Mouse (Mus musculus) heart, embryonic 14.5 days (tissue): ENCODE results near the gene Msi2. TPM values are rescaled to one million over a fixed set of nuclear protein-coding genes. Genes with fewer than 3 reads are reported as not detected.

Source experiments
- ATAC-seq: fragments of 200-750 bp; cut with Nextera tagmentation; 2 replicates; pipeline ENCODE4 v1.8.0; 2017; ENCODE audit warnings: low read depth, moderate TSS enrichment; ENCODE audit not compliant: insufficient number of reproducible peaks, insufficient read depth, low FRiP score
- H3K27ac ChIP-seq, 2 experiments: fragments of 200-500 bp in 1 of 2; fragments of 300-500 bp in 1 of 2; sonication (generic) in 1 of 2; replicated peaks in 1 of 2; 2 replicates each; pipeline ENCODE4 v1.5.1; 2012 to 2014; ENCODE audit warnings: low read depth in 2 of 2, low read length in 2 of 2, control low read depth in 1 of 2, mild to moderate bottlenecking in 1 of 2, mixed read lengths in 1 of 2; ENCODE audit not compliant: control insufficient read depth in 1 of 2, insufficient read depth in 1 of 2
- H3K27me3 ChIP-seq: fragments of 300-500 bp; sonication (generic); 2 replicates; pipeline ENCODE4 v1.6.1; 2014; ENCODE audit warnings: mild to moderate bottlenecking, low read length, control low read depth; ENCODE audit not compliant: control insufficient read depth, insufficient read depth
- H3K36me3 ChIP-seq: fragments of 300-500 bp; sonication (generic); 2 replicates; pipeline ENCODE4 v1.6.1; 2014; ENCODE audit warnings: mild to moderate bottlenecking, control low read depth, low read length, mixed read lengths; ENCODE audit not compliant: control insufficient read depth, insufficient read depth
- H3K4me1 ChIP-seq, 2 experiments: fragments of 200-500 bp in 1 of 2; fragments of 300-500 bp in 1 of 2; sonication (generic) in 1 of 2; 2 replicates each; pipeline ENCODE4 v1.6.1; 2012 to 2014; ENCODE audit warnings: low read length in 2 of 2, control low read depth in 1 of 2, mixed read lengths in 1 of 2; ENCODE audit not compliant: control insufficient read depth in 2 of 2, insufficient read depth in 2 of 2
- H3K4me2 ChIP-seq: fragments of 300-500 bp; sonication (generic); 2 replicates; pipeline ENCODE4 v1.6.1; 2014; ENCODE audit warnings: mild to moderate bottlenecking, low read length
- H3K4me3 ChIP-seq, 2 experiments: fragments of 200-500 bp in 1 of 2; fragments of 300-500 bp in 1 of 2; sonication (generic) in 1 of 2; 2 replicates each; pipeline ENCODE4 v1.5.1; 2012 to 2014; ENCODE audit warnings: low read length in 2 of 2, mild to moderate bottlenecking in 2 of 2, control low read depth in 1 of 2, low read depth in 1 of 2, moderate library complexity in 1 of 2; ENCODE audit not compliant: control insufficient read depth in 1 of 2, insufficient read depth in 1 of 2
- H3K9ac ChIP-seq: fragments of 300-500 bp; sonication (generic); 2 replicates; pipeline ENCODE4 v1.6.1; 2014; ENCODE audit warnings: mild to moderate bottlenecking, low read length
- H3K9me3 ChIP-seq: fragments of 300-500 bp; sonication (generic); 2 replicates; pipeline ENCODE4 v1.6.1; 2016; ENCODE audit warnings: low read length, control low read depth; ENCODE audit not compliant: control insufficient read depth
- WGBS: fragments of 180-500 bp; shearing (Covaris S2); extraction: QIAGEN DNeasy Blood & Tissue Kit; methylation state at CpG from one replicate; pipeline ENCODE4 v1.1.7; 2014; 5-methylcytosine and 5-hydroxymethylcytosine counted together
- polyA plus RNA-seq: library from polyadenylated mRNA; unstranded; fragments of >200 nt; fragmentation: Nextera tagmentation; extraction: Ambion mirVana; gene quantifications from 2 replicates; pipeline ENCODE4 v1.2.1, GENCODE M21; 2014

Msi2 gene
- polyA plus RNA-seq, 1 experiment from 2014 or later: 20.9 TPM

- Histone ChIP-seq H3K9me3 (no peaks in the 10 kb centered on the region), H3K9ac (no peak overlapping the region), H3K4me1 (peaks cover 29 to 49% of the 10 kb centered on the region in 2 experiments), H3K4me2 (no peak overlapping the region), H3K36me3 (peaks cover 8% of the 10 kb centered on the region; the same call in 1 of the 2 replicates), H3K4me3 (no peak overlapping the region), H3K27ac (no peak overlapping the region), H3K27me3 (no peaks in the 10 kb centered on the region)
- WGBS: 68% methylated on average over 4 of the region's 4 CpGs
- ATAC-seq: no peak
Measured at GRCm38 (mm10) chr11:88461601-88462000, 256.7 kb downstream of the Msi2 start.

DNA sequence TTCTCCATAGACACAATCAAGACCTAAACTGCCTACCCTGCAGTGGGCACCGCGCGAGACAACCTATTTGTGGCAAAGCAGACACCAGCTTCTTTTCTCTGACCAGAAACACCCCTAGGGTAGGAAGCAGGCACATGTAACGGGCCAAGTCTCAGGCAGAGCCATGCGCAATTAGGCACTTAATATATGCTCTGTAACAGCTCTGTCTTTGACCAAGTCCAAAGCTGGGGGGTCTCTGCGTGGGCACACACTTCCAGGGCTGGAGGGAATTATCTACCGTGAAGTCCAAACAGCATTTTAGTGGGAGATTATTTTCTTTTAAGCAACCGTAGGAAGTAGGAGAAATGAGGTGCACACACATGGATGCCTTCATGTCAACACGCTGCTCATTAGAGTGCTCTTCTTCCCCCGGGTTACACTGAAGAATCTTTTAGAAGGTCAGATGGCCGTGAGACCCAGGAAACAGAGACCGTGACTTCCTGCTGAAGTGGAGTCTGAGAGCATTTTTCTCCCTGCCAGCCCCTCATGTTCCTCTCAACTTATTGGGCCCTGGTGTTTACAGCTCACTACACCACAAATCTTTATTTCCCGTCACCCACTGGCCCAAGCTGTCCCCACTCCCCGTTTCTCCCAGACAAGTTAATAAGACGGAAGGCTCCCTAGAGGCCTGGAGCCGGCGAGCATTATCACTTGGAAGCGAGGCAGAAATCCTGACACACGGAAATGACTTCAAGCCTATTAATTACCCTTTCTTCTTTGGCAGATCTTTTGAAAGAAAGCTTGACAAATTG lies 258.2 kb downstream of the Msi2 start:
- Histone ChIP-seq H3K27ac (peak overlapping the region; percentile 55 to 68), H3K4me3 (no peak overlapping the region), H3K36me3 (peaks cover 8% of the 10 kb centered on the region; the same call in 1 of the 2 replicates), H3K9me3 (no peaks in the 10 kb centered on the region), H3K27me3 (no peaks in the 10 kb centered on the region), H3K4me2 (no peak overlapping the region), H3K9ac (0 out of 2 replicates have a peak overlapping the region, but pooled peaks have one; percentile 28), H3K4me1 (peaks cover 41 to 62% of the 10 kb centered on the region in 2 experiments)
- no peak for ATAC-seq
- 50% methylated on average over 19 of the region's 19 CpGs for WGBS

DNA sequence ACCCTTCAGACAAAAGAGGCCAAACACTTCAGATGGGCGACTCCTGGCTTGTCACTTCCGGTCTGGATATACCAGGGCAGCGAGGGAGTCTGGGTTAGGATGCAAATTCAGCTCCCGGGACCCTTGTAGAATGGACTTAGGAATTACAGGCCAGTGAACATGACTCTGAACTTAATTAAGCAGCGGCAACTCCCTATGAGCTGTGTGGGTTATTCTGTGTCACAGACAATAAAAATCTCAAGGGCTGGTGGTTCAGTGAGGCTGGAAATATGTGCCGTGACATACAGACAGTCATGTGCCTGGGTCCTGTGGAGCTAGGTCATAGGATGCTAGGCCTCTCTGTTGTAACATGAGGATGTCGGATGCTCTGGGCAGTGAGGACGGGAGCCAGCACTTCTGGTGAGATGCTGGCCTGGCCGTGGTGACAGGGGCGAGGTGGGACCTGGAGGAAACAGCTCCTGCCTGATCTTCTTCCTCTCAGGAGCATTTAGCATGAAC lies 261.0 kb downstream of the Msi2 start:
- no peak overlapping the region for H3K4me3 ChIP-seq
- no peaks in the 10 kb centered on the region for H3K27me3 ChIP-seq
- no peaks in the 10 kb centered on the region for H3K9me3 ChIP-seq
- no peak overlapping the region for H3K4me2 ChIP-seq
- H3K36me3 ChIP-seq: peaks cover 4% of the 10 kb centered on the region; the same call in 1 of the 2 replicates
- H3K4me1 ChIP-seq: peaks cover 35 to 62% of the 10 kb centered on the region in 2 experiments
- no peak for ATAC-seq
- 78% methylated on average over 10 of the region's 10 CpGs for WGBS
- no peak overlapping the region for H3K27ac ChIP-seq
- no peak overlapping the region for H3K9ac ChIP-seq

DNA sequence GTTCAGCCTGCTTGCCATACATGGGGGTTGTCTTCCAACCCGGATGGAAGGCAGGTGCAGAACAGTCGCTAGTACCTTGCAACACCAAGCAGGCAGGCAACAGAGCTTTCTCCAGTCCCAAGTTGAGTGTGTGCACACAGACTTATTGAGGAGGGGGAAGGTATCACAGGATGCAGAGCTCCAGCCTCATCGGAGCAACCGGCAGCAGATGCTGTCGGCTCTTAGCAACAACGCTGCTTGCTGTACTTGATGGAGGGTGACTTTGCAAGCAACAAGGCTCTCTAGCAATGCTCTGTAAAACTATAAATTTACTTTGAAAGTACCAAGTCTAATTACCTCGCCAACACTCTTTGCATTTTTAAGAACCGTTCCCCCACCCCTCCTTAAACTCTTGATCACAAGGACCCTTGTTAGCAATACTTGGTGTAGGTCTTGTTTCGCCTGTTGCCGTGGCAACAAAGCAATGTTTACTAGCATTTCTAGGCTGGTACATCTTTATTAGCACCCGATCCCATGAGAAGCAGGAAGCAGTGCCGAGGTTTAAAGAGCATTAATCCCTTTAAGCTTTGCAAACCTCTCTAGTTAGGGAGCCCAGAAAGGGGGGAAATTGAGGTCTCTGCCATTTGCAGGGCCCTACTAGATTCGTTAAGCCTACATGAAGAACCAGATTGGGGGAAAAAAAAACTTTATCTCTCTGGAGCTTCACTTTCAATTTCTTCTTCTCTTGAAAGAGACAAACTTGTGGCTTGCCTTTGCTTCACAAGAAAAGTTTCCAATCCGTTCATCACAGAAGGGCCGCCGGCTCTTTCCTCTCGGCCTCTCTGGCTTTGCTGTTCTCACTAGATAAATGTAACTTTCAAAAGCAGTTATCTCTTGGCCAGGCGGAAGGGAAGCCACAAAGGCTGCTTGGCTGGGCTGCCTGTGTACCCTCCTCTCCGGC lies 263.2 kb downstream of the Msi2 start:
- peaks cover 4% of the 10 kb centered on the region; the same call in 1 of the 2 replicates for H3K36me3 ChIP-seq
- 29% methylated on average over 19 of the region's 19 CpGs for WGBS
- H3K27me3 ChIP-seq: no peaks in the 10 kb centered on the region
- peak overlapping the region; percentile 25 to 70 for H3K27ac ChIP-seq
- ATAC-seq: no peak
- H3K4me1 ChIP-seq: peaks cover 42 to 69% of the 10 kb centered on the region in 2 experiments
- no peaks in the 10 kb centered on the region for H3K9me3 ChIP-seq
- peak overlapping the region; percentile 26; the same call in 1 of the 2 replicates for H3K4me2 ChIP-seq
- H3K4me3 ChIP-seq: no peak overlapping the region
- H3K9ac ChIP-seq: peak overlapping the region; percentile 52

DNA sequence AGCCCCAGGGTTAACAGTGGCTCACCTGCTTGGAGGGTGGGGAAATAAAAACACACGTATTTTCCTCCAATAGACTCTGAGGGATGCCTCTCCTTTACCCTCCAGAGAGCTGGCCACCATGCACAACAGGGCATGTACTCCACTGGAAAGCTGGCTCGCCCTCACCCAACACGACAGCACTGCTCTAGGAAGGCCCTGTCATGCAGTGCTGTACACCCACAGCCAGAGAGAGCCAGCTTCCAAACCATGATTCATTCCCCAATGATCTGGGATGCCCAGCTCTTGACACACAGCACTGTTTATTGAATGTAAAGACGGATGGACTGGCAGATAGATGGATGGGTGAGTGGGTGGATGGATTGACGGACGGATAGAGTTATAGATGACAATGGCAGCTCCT lies 269.1 kb downstream of the Msi2 start:
- WGBS: 59% methylated on average over 6 of the region's 6 CpGs
- Histone ChIP-seq H3K27me3 (no peaks in the 10 kb centered on the region), H3K4me1 (peaks cover 37 to 58% of the 10 kb centered on the region in 2 experiments), H3K4me3 (no peak overlapping the region), H3K36me3 (peaks cover 3% of the 10 kb centered on the region; the same call in 1 of the 2 replicates), H3K9me3 (no peaks in the 10 kb centered on the region), H3K4me2 (no peak overlapping the region), H3K27ac (peak overlapping the region; percentile 54 to 65), H3K9ac (no peak overlapping the region)
- no peak for ATAC-seq

DNA sequence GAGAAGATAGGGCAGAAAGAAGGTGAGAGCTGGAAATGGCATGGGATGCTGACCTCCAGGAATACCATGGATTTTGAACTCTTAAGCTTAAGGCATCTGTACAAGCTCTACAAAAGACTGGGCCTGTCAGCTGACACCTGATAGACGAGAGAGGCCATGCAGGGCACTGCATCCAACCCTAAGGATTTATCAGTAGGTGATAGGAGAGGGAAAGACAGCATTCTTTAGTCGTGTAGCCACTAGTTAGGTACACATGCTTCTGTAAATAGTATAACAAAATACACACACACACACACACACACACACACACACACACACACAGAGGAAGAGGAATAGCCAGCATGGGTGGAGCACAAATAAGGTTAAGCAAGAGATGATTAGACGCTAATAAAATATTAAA lies 269.7 kb downstream of the Msi2 start:
- WGBS: 24% methylated on average over 3 of the region's 3 CpGs
- peaks cover 36 to 55% of the 10 kb centered on the region in 2 experiments for H3K4me1 ChIP-seq
- no peak overlapping the region for H3K9ac ChIP-seq
- peak overlapping the region; percentile 28 for H3K4me2 ChIP-seq
- peaks cover 3% of the 10 kb centered on the region; the same call in 1 of the 2 replicates for H3K36me3 ChIP-seq
- H3K27ac ChIP-seq: peak overlapping the region; percentile 65 to 71
- peak; percentile 73 for ATAC-seq
- H3K4me3 ChIP-seq: no peak overlapping the region
- H3K27me3 ChIP-seq: no peaks in the 10 kb centered on the region
- no peaks in the 10 kb centered on the region for H3K9me3 ChIP-seq

GRCm38 (mm10) chr11:88447350-88447749 lies 271.0 kb downstream of the Msi2 start:
- Histone ChIP-seq H3K4me1 (peaks cover 43 to 63% of the 10 kb centered on the region in 2 experiments), H3K4me3 (no peak overlapping the region), H3K4me2 (no peak overlapping the region), H3K9ac (no peak overlapping the region), H3K9me3 (no peaks in the 10 kb centered on the region), H3K27me3 (no peaks in the 10 kb centered on the region), H3K36me3 (peaks cover 7% of the 10 kb centered on the region; the same call in 1 of the 2 replicates), H3K27ac (peak overlapping the region in 1 of 2 experiments; percentile 0; a peak in 1 of 4 replicates)
- no peak for ATAC-seq
- 69% methylated on average over 11 of the region's 11 CpGs for WGBS
